Mouse (Mus musculus) layer of hippocampus, postnatal 36 days (tissue): ENCODE results near the gene Ribc2. TPM values are rescaled to one million over a fixed set of nuclear protein-coding genes. Genes with fewer than 3 reads are reported as not detected.

Experiments used
- DNase-seq, 2 experiments: peaks; one replicate each; pipeline ENCODE4 v3.0.0; 2022
- total RNA-seq, 2 experiments: library from RNA; stranded (reverse); gene quantifications; 2 replicates each; pipeline ENCODE4 v1.2.3; 2021

Gene Ribc2
- total RNA-seq, 2 experiments from 2014 or later: 0.20 to 0.46 TPM

DNA sequence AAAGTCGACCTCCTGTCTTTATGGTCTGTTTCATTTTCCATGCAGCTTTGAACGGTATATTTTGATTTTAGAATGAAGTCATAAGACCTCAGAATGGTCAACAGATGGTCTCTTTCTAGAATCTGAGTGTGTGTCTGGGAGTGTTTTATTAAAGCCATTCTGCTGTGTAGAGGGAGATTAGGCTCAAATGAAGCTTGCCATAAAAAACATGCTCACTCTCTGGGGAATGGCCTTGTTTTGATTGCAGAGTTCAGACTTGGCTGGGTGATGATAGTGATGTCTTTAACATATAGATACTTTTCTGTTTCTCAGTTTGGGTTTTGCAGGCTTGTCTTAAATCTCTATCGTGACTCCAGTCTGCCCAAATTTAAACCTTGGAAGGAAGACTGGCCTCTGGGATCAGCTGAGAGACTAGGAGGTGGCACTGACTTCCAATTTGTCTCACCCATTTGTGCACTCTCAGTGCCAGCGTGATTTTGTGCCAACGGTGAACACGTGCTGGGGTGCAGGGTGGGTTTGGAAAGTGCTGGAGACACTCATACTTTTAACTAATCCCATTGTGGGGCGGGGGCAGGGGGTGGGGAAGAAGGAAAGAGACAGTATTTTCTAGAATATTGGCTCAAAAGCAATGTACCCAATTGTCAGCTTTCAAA is 47.8 kb downstream of the Ribc2 start:
- no peak for DNase-seq

DNA sequence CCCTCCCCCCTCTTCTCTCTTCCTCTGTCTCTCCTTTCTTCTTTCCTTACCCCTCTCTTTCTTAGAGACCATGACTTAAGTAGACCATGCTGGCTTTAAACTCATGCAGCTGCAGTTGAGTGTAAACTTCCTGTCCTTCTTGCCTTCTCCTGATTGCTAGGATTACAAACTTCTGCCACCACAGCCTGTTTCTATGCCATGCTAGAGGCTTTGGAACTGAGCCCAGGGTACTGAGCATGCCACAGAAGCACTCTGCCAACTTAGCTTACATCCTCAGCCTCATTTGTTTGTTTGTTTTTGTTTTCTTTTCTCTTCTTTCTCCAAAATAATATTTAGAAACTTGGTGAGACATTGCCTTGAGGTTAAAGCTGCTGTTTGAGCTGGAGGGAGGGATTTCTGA is 48.5 kb downstream of the Ribc2 start:
- no peak for DNase-seq

- DNase-seq: no peak
Observed at GRCm38 (mm10) chr15:85182063-85182462, 50.2 kb downstream of the Ribc2 start.

GRCm38 (mm10) chr15:85186916-85187315 is 55.0 kb downstream of the Ribc2 start:
- DNase-seq: no peak

DNA sequence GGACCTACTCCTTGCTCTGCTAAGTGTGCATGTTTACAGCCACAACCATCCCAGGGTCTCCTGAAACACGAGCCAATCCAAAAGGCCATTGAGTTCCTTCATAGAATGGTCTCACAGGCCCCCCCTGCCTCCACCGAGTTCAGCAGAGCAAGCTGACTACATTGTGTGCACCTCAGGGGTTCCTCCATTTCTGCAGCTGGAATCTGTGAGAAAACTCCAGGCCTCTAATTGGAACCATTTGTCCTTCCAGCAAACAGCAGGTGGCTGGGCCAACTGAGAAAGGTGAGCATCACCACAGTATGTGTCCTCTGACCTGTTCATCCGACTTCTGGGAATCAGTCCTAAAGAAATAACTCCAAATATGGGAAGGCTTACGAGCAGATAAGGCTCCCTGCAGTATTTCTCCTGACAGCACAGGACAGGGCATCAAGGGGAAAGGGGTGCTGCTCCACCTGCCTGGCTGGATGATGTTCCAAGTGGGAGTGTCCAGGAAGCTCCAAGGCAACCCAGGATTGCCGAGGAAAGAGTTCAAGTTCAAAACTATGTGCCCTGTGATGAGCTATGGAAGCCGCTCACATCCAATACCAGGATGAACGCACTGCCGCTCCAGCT is 56.4 kb downstream of the Ribc2 start:
- no peak for DNase-seq

Other genes with a start within 250 kb of the Ribc2 start
- gene Gm29666, start 212.0 kb upstream of the Ribc2 start, total RNA-seq: 1 to 10 TPM; 1.2 to 1.4 TPM
- gene Nup50, start 208.7 kb upstream of the Ribc2 start, total RNA-seq: 10 to 100 TPM; 33.5 to 36.5 TPM
- 100 to 1,000 TPM in 1 of 2 experiments, 10 to 100 TPM in 1; 93.1 to 105 TPM for gene 5031439G07Rik, start 143.5 kb upstream of the Ribc2 start, total RNA-seq
- not detected for gene Upk3a, start 114.9 kb upstream of the Ribc2 start, total RNA-seq
- gene Fam118a, start 103.1 kb upstream of the Ribc2 start, total RNA-seq: 10 to 100 TPM; 33.9 to 34.8 TPM
- gene Smc1b, start 114 bp upstream of the Ribc2 start, total RNA-seq: not detected
- gene Fbln1, start 73.9 kb downstream of the Ribc2 start, total RNA-seq: 10 to 100 TPM in 1 of 2 experiments, 1 to 10 TPM in 1; 9.7 to 16.6 TPM
- 100 to 1,000 TPM; 290 to 315 TPM for gene Atxn10, start 204.2 kb downstream of the Ribc2 start, total RNA-seq